Mouse (Mus musculus): ENCODE results near the gene Ncbp3. TPM values are rescaled to one million over a fixed set of nuclear protein-coding genes. Genes with fewer than 3 reads are reported as not detected.

Gene Ncbp3
- polyA plus RNA-seq, 3 experiments from 2014 or later = 12.6 to 21.1 (median 19.4) TPM

DNA sequence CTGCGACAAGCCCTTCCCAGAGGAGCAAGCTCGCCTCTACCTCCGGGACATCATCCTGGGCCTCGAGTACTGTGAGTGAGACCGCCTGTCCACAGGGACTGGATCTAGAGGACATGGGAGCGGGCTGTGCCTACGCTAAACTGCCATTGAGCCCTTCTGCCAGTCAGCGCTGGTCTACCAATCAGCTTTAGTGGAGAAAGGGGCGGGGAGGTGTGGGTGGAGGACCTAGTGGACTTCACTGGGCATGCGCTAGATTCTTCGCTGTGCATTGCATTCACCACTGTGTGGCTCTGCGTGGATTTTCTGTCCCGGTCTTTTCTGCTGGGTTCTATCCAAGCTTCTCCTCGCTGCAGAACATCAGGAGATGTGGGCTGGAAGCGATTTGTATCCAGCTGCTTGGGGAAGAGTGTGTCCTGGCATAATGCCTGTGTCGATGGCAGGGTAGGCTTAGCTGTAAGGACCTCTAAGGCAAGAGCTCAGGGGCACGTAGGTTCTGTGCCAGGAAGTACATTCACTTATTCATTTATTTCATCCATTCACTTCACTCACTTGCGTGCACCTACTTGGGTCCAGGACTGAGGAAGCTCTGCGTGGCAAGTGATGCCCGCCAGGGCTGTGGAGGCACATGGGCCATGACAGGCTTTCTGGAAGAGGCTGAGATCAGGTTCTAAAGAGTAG lies 16.6 kb upstream of the Ncbp3 start:
- ATAC-seq = peak; percentile 77

DNA sequence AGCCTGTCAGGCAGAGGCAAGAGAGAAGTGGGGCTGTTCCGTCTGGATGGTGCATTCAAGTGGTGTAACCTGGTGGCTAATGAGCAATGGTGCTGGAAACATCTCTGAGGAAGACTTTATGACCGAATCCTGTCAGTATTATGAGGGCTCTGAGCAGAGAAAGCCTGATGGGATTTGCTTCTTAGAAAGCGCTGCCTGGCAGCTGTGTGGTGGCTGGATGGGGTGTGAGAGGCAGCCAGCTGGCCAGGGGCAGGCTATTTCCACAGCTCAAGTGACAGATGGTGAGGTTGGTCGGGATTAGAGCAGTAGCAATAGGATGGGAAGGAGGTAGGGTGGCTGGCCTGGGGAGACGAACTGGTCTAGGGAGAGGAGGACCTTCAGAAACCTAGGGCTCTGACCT lies 16.0 kb upstream of the Ncbp3 start:
- no peak for ATAC-seq

DNA sequence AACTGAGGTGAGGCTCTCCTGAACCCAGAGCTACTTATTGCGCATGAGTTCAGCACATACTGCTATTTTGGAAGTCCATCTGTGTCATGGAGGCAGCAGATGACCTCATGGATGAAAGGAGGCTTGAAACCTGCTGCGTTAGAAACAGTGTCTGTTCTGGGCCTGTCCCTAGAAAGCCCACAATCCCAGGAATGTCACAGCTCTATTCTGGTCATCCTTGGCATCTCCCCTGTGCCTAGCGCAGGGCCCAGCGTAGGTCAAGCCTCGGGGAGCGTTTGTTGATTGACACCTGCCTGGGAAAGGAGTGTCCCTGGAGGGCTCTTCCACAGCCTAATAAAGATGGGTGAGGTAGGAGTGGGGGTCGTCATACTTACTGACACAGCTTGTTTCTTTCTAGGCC lies 11.5 kb upstream of the Ncbp3 start:
- no peak for ATAC-seq

DNA sequence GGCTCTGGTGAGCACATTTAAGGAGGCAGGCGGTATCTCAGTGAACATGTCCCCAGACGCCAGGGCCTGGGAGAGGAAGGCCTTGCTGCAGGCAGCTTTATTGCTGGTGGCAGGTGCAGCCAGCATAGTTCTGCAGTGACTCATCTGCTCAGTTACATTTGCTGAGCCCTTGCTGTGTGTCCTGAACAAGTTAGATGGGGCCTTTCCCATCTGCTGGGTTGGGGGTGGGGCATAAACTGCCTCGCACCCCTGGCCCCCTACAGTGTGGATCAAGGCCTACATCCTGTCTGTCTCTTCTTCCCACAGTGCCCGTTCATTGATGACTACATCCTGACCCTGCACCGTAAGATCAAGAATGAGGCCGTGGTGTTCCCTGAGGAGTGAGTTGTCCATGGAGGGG lies 10.7 kb upstream of the Ncbp3 start:
- no peak for ATAC-seq

DNA sequence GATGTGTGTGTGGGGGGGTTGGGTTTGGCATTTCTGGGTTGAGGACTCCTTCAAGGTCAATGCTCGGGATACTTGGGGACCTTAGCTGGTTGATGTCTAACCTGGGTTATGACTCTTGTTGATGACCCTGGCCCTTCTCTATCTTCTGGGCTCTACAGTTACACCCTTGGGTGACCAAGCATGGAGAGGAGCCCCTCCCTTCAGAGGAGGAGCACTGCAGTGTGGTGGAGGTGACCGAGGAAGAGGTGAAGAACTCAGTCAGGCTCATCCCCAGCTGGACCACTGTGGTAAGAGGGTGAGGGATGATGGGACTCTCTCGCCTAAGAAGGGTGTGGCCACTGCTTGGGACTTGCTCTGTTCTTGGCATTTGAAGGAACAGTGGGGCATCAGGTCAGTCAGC lies 9.9 kb upstream of the Ncbp3 start:
- no peak for ATAC-seq

DNA sequence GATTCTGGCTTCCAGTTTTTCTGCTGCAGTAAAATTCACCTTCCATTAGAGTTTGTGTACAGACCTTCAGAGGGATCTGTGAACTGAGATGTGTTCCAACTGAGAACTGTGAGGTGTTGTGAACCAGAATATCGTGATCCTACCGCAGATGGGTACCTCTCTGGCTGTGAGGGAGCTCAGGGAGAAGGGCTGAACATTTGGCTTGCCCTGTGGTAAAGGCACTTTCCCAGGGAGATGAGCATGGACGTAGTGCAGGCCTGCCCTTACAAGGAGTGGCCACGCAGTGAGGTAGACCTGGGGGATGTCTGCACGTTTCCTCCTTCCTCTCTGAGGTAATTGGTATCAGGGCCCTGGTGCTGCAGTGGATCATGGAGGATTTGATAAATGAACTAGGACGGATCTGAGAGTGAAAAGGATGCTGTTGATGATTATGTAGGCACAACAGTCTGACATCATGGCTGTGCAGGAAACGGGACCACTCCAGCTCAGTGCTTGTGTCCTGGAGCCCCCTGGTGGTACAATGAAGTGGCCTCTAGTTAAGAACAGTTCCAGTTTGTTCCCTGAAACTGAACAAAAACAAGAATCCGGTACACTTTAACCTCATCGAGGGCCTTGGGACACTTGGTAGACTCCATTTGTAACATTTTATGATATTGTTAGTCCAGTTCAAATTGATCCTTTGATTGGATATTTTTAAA lies 8.3 kb upstream of the Ncbp3 start:
- no peak for ATAC-seq

DNA sequence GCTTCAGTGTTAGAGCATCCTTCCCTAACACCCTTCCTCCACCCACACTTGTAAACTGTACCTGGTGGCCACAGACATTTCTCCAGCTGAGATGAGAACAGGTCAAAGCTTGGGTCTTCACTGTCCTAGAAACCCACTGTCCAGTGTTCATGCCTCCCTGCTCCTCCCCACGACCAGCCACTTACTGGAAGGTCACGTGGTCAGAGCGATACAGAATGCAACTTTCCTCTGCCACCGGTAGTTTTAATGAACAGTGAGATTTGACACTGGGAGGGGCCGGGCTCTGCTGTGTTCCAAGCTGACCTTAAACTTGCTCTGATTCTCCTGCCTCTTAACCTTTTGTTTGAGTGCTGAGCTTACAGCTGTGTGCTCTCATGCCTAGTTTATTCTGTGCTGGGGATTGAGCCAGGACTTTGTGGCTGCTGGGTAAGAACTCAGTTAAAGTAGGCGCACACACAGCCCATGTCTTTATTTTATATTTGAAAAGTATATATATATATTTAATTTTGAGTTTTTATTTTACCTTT lies 3.3 kb upstream of the Ncbp3 start:
- no peak for ATAC-seq

DNA sequence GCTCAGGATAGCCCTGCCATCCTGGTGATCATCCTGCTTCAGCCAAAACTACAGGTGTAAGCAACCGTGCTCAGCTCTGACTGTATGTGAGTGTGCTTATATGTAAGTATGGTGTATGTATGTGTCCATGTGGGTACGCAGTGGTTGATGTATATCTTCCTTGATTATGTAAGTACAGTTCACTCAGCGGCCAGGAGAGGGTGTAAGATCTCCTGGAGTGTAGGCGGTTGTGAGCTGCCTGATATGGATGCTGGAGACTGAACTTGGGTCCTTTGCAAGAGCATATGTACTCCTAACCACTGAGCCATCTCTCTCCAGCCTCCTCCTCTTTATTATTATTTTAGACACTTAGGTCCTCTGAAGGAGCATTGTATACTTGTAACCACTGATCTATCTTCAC lies 2.8 kb upstream of the Ncbp3 start:
- no peak for ATAC-seq

DNA sequence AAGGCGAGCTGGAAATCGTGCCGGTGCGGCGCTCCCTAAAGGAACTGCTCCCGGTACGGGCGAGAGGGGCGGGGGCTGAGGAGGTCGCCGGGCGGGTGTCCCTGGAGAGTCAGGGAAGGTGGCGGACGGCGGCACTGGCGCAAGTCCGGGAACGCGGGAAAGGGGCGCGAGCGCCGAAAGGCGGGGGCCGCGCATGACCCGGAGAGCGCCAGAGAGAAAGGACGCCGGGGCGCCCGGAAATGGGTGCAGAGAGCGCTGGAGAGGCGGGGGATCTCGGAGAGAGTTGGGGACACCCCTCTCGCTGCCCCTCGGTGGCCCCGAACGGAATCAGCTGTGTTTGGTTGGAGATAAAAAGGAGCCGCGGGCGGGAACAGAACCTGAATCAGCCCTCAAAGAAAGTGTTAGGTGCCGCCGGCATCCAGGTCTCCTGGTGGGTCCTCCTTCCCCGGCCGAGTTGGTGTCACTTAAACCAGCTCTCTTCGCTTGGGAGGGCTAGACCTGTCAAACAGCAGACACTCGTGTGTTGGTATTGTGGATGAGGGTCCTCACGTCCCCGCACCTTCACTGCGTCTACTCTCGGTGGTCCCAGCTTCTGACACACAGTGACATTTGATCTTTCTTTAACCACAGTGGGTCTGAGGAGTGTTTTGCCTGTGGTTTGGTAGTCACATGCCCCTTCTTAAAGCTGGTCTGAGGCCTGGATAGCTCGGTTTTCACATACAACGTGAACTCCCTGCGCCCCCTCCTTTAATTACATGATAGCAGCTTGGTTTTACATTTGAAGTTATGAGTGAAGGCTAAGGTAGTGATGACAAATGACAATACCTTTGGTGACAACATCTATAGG lies 670 bp downstream of the Ncbp3 start:
- ATAC-seq = peak; percentile 47

DNA sequence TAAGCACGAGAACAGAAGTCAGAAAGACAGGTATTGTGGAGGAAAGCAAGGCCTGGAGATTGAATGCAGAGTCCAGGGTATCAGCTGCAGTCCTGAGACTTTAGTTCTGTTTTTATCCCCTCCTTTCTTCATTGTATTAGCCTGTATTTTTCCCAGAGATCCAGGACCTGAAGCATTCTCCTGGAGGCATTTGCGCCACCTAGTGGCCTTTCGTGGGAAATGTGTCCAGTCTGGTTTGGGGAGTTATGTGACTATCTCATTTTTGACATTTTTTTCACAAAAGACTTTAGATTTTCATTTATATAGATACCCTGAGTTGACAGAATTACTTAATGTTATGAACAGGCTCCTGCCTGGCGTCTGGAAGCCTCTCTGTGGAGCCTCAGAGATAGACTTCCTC lies 1.8 kb downstream of the Ncbp3 start:
- ATAC-seq = no peak

DNA sequence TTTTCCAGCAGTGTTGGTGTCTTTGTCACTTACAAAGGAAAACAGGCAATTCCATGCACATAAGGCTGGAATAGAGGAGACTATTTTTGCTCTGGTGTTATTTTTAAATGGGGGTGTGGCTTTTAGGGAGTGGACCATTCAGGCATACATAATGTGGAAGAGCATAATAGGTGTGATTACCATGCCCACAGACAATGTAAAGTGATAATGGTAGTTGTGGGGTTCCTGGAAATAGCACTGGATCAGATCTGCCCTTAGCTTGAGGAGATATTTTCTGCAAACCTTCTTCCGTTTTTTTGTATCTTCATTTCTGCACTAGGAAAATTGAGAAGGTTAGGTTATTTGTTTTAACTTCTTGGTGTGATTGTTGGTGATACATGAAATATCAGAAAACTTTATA lies 5.2 kb downstream of the Ncbp3 start:
- ATAC-seq = no peak

DNA sequence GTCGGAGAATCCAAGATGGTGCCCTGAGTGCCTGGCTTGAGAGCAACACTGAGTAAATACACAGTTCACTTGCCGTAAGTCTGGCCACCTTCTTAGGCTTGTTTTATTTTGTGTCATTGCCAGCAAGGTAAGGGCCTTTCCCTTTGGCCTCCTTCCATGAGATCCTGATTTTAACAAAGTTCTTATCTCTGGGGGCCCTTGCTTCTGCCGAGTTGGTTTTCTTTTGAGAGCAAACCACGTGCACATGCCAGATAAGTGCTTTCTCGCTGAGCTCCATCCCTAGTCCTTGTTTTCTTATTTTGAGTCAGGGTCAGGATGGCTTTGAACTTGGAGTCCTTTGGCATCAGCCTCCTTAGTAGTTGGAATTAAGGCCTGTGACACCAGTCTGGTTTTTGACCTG lies 10.1 kb downstream of the Ncbp3 start:
- no peak for ATAC-seq

DNA sequence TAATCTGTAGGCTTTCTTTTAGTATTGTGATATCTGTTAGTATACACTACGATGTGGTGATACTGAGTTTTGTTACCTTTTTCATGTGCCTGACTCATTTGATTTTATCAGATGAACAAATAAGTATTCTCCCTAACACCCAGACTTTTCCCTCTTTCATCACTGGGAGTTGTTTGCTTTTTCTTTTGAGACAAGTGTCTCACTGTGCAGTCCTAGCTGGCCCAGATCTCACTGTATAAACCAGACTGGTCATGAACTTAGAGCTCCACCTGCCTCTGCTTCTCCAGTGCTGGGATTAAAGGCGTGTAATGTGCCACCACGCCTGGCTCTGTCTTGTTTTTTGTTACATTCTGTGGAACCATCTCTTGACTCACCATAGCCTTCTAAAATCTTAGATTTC lies 12.0 kb downstream of the Ncbp3 start:
- no peak for ATAC-seq

DNA sequence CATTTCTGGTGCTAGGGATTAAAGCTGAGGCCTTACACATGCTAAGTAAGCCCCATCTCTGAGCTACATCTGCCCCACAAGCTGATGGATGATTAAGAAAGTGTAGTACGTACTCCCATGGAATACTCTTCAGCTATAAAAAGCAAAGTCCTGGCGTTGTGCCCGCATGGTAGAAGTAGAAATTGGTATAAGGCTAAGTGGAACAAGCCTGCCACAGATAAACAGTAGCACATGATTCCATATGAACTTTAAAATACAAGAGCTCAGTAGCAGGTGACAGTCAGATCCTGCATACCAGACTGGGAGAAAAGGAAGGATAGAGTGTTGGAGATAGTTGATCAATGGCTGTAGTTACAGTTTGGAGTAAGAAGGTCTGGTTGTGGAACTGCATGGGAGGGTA lies 13.8 kb downstream of the Ncbp3 start:
- no peak for ATAC-seq

DNA sequence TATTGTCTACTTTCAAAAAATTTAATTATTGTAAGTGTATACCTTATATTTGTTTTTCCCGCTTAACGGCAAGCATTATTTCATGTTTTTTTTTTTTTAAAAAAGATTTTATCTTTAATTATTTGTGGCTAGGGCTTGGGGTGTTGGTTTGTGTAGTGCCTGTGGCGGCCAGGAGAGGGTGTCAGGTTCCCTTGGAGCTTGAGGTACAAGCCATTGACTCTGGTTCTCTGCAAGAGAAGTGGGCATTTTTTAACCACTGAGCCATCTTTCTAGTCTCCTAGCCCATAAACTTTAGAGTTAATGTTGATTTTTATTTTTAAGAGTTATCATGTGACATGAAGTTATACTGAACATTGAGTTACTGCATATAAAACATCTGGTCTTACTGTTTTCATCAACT lies 24.3 kb downstream of the Ncbp3 start:
- ATAC-seq = peak; percentile 84

DNA sequence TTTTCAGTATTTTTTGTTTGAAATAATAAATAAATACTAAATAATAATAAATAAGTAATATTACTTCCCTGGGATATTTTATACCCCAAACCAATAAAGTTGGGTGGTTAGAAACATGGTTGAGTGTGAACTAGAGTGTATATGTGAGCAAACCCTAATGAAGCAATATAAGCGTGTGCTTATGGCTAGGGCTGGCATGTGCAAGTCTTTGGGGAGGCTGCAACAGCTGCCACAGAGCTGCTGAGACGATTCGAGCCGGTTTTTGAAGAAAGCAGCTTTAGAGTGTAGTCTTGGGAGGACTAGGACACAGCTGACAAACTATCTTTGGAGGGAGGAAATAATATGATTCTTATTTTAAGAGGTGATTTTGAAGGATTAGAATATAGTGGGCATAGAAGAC lies 28.7 kb downstream of the Ncbp3 start:
- ATAC-seq = no peak

DNA sequence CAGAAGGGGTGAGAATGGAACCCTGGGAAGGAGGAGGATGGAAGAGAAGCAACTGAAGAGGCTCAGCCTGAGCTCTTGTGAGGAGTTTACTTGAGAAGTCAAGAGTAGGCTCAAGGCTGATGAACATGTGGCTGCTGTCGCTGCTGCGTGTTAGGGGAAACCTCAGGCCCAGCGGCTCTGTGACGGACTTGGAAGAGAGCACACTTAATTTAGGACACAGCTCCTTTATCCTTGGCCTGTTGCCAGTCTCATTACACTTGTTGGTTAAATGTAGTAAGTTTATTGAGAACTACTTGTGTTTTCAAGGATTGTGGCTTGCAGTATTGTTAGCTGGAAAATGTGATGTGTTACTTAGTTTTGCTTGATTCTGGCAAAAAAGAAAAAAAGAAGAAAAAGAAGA lies 29.1 kb downstream of the Ncbp3 start:
- no peak for ATAC-seq

DNA sequence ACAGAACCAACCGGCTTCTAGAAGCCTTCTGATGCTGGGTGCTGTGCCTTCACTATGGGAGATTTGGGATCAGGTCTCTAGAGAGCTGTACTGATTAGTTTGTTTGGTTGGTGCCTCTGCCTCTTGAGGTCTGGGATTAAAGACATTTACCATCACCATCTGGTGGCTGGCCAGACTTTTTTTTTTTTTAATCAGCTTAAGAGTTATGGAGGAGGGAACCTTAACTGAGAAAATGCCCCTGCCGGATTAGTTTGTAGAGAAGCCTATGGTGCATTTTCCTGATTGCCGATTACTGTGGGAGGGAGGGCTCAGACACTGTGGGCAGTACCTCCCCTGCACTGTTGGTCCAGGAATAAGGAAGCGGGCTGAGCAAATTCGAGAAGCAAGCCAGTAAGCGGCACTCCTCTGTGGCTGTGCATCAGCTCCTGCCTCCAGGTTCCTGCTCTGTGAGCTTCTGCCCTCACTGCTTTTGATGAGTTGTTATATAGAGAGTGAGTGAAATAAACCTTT lies 29.7 kb downstream of the Ncbp3 start:
- ATAC-seq = no peak

DNA sequence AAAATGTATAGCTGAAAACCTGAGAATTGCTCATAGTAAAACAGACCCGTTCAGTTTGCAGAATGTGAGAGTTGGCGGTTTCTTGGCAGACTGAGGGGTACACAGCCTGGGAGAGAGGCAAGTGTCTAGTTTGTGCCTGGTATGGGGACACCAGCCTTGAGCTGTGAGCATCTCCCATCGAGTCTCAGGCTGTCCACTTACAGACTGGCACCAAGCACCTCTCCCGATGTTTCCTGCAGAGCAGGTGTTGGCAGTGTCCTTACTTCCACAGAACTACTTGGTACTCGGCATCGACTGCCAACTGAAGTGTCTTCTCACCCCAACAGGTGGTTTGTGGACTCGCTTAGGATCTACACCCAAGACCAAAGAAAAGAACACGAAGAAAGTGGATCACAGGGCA lies 31.0 kb downstream of the Ncbp3 start:
- no peak for ATAC-seq

DNA sequence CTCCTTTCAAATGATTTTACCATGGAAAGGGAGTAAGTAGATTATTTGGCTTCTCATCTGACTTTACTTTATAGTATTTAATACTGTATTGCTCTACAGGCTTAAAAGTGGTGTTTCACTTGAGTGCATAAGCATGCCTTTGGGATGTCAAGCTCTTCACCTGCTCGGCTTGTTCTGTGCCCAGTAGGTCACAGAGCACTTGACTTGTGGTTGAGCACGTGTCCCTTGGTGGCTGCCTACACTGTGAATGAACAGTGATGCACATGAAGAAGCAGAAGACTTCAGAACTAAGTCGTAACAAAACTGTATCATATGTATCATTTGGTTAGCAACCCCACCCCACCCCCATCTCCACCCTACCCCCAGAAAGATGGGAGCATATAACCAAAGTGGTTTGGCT lies 32.7 kb downstream of the Ncbp3 start:
- ATAC-seq = no peak

DNA sequence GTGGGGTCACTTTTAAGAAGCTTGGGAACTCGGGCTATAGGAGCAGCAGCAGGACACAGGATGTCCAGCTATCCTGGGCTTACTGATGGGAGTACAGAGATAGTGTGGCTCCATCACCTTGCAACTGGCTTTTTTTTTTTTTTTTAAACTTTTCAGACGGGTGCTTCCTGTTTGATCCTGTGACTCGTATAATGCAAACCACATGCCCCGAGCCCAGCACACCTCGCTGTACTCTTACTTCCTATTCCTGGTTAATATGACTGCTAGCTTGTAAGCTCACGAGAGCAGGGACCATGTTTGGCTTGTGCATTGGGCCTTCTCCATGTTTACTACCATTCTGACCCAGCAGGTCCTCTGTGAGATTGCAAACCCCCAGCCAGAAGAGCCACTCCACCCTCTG lies 36.7 kb downstream of the Ncbp3 start:
- peak; percentile 80 for ATAC-seq

DNA sequence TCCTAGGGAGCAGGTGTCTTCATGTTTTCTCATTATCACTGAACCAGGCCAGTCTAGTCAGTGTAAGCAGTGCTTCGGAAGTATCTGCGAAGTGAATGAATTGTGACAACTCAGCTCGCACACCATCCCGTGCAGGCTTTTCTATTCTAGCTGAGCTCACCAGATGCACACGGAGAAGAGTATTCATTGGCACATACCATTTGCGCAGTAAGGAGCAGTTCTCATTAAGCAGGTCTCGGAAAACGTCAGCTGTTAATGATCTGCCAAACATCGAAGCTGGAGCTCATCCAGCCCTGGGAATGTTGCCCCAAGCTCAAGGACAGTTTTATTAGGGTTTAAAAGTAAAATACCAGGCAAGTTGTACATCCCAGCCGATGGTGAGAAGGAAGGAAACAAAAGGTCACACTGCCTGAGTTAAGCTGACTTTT lies 37.2 kb downstream of the Ncbp3 start:
- ATAC-seq = no peak

DNA sequence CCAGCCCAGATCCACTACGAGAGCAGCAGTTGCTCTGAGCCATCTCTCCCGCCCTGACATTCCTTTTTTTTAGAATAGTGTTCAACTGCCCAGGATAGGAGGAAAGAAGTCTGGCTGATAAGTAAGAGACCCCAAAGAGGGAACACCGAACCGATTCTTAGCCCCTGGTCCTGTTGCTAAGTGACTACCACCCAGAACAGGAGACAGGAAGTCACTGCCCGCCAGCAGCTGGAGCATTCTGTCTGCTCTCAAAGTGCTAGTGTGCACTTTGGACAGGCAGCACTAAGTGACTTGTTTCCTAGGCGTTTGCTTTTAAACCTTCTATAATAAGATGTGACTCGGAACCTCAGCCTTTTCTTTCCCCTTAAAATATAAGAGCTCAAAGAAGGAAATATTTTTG lies 37.8 kb downstream of the Ncbp3 start:
- ATAC-seq = peak; percentile 37

All from inflammation-experienced regulatory T-cells, adult 6 months (primary cell).